Mouse (Mus musculus) cortical plate, adult 2 months (tissue): ENCODE measurements around the gene Terf2ip. TPM values are rescaled to one million over a fixed set of nuclear protein-coding genes. Genes with fewer than 3 reads are reported as not detected.

Experiments used
- H3K27ac ChIP-seq: fragments of 200-500 bp; 2 replicates; pipeline ENCODE4 v1.5.1; 2012; ENCODE audit warnings: low read length, control low read depth, inconsistent platforms; ENCODE audit not compliant: insufficient read depth
- H3K4me1 ChIP-seq: fragments of 200-500 bp; 2 replicates; pipeline ENCODE4 v1.6.1; 2011; ENCODE audit warnings: low read length; ENCODE audit not compliant: control insufficient read depth, insufficient read depth
- H3K4me3 ChIP-seq: fragments of 200-500 bp; 2 replicates; pipeline ENCODE4 v1.5.1; 2011; ENCODE audit warnings: mild to moderate bottlenecking, low read length, control low read depth; ENCODE audit not compliant: insufficient read depth
- CTCF ChIP-seq: fragments of 200-500 bp; IDR thresholded peaks from 2 replicates; pipeline ENCODE4 v1.5.1; 2011; ENCODE audit warnings: mild to moderate bottlenecking, control low read depth, low read length; ENCODE audit not compliant: insufficient read depth; ENCODE audit errors: extremely low read depth
- POLR2A ChIP-seq: fragments of 200-500 bp; IDR thresholded peaks from 2 replicates; pipeline ENCODE4 v1.6.1; 2011; ENCODE audit warnings: mild to moderate bottlenecking, low read length, control low read depth; ENCODE audit not compliant: insufficient read depth; ENCODE audit errors: extremely low read depth
- polyA plus RNA-seq: library from polyadenylated mRNA; depleted of rRNA; stranded (reverse); fragments of >200 nt; gene quantifications from 2 replicates; pipeline ENCODE4 v1.2.3, GENCODE M21; 2012; rRNA removed

The Terf2ip gene
- polyA plus RNA-seq, 1 experiment, result 28.4 TPM

DNA sequence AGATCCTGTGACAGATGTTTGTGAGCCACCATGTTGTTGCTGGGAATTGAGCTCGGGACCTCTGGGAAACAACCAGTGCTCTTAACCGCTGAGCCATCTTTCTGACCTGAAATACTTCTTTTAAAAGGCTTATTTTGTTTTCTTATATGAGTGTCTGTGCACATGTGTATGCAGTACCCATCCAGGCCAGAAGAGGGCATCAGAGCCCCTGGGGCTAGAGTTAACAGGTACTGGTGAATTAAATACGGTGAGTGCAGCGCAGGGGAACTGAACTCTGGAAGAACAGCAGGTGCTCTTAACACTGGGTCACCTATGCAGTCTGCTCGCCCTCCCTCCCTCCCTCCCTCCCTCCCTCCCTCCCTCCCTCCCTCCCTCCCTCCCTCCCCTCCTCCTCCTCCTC is 34.0 kb downstream of the Terf2ip start:
- no peaks in the 10 kb centered on the region for H3K4me1 ChIP-seq
- H3K27ac ChIP-seq, result no peak overlapping the region
- H3K4me3 ChIP-seq, result no peak overlapping the region
- TF ChIP-seq POLR2A (no peak), CTCF (0 out of 2 replicates have a peak, but pooled peaks have one; percentile 2)

DNA sequence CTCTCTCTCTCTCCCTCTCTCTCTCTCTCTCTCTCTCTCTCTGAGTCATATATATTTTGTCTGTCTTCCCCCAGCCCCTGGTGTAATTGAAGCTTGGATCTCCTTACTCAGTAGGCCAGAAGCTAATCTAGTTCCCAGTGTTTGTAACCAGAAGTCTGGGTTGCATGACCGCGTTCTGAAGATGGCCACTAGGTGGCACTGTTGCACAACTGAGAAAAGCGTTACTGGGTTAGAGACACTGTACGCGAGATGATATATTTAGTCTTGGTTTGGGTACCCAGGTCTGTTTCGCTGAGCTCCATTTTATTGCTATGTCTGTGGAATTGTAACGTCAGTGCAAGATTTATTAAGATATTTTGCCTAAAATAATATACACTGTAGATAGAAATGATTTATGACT is 34.7 kb downstream of the Terf2ip start:
- Histone ChIP-seq H3K27ac (no peak overlapping the region), H3K4me3 (no peak overlapping the region), H3K4me1 (no peaks in the 10 kb centered on the region)
- peak; percentile 93 for TF ChIP-seq CTCF
- TF ChIP-seq POLR2A, result no peak

DNA sequence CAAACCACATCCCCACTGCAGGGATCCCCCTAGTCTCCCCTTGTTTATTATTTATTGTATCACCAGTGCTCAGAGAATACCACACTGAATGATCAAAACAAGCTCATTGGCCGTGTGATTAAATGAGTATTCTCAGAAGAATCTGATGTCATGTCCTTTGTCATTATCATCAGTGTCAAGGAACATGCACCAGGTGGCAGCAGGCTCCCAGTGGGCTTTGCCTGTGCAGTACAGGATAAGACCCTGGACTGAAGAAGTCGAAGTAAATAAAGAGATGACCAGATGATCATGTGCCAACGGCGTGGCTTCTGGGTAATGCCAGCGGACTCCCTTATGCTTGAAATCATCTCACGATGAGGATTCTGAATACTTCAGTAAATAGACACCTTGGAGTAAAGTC is 37.1 kb downstream of the Terf2ip start:
- TF ChIP-seq CTCF (no peak), POLR2A (no peak)

GRCm38 (mm10) chr8:112049984-112050383 is 38.8 kb downstream of the Terf2ip start:
- Histone ChIP-seq H3K4me3 (no peak overlapping the region), H3K4me1 (no peaks in the 10 kb centered on the region), H3K27ac (no peak overlapping the region)
- TF ChIP-seq CTCF (no peak), POLR2A (no peak)

More for the DNA sequence above, 37.1 kb downstream of the Terf2ip start:
- H3K27ac ChIP-seq, result no peak overlapping the region
- H3K4me3 ChIP-seq, result no peak overlapping the region
- no peaks in the 10 kb centered on the region for H3K4me1 ChIP-seq

DNA sequence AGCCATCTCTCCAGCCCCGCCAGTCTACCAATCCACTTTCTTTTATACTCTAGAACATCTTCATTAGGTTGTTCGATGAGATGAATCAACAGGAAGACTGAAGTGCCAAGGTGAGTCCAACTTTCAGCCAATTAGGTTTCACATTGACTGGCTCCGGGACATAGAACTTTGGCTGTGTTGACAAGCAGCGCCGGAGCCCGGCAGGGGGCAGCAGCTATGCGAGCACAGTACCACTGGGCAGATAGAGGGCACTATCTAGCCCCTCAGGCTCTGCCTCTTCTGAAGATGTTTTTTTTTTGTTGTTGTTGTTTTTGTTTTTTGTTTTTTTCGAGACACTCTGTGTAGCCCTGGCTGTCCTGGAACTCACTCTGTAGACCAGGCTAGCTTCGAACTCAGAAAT is 40.3 kb downstream of the Terf2ip start:
- no peaks in the 10 kb centered on the region for H3K4me1 ChIP-seq
- TF ChIP-seq POLR2A (no peak), CTCF (no peak)
- H3K27ac ChIP-seq, result no peak overlapping the region
- H3K4me3 ChIP-seq, result no peak overlapping the region

- H3K4me1 ChIP-seq, result no peaks in the 10 kb centered on the region
- no peak for TF ChIP-seq POLR2A
- no peak overlapping the region for H3K27ac ChIP-seq
- no peak overlapping the region for H3K4me3 ChIP-seq
These were observed 43.3 kb downstream of the Terf2ip start for GRCm38 (mm10) chr8:112054456-112054855.

- Histone ChIP-seq H3K4me3 (no peak overlapping the region), H3K4me1 (no peaks in the 10 kb centered on the region), H3K27ac (no peak overlapping the region)
- no peak for TF ChIP-seq POLR2A
- TF ChIP-seq CTCF, result peak; percentile 51
These were observed 50.2 kb downstream of the Terf2ip start for GRCm38 (mm10) chr8:112061372-112061771.

Other genes starting within 250 kb of the Terf2ip start
- 78.9 and 87.7 TPM in 2 replicates for gene Cfdp1, start 157.1 kb upstream of the Terf2ip start, polyA plus RNA-seq
- gene Tmem170, start 134.6 kb upstream of the Terf2ip start, polyA plus RNA-seq, result 3.3 and 3.4 TPM in 2 replicates
- gene Chst5, start 101.0 kb upstream of the Terf2ip start, polyA plus RNA-seq, result 1.2 and 1.4 TPM in 2 replicates
- 10.6 and 11.8 TPM in 2 replicates for gene Tmem231, start 77.5 kb upstream of the Terf2ip start, polyA plus RNA-seq
- gene Gabarapl2, start 70.7 kb upstream of the Terf2ip start, polyA plus RNA-seq, result 208 and 226 TPM in 2 replicates
- 8.1 and 8.3 TPM in 2 replicates for gene Adat1, start 19.1 kb upstream of the Terf2ip start, polyA plus RNA-seq
- 64.7 and 66.6 TPM in 2 replicates for gene Kars, start 75 bp upstream of the Terf2ip start, polyA plus RNA-seq
- gene Gm6793, start 3.6 kb downstream of the Terf2ip start, polyA plus RNA-seq, result 0.06 TPM in 1 of 2 replicates, not detected in the other